Mouse (Mus musculus) MEL (cell line): ENCODE results near the gene Slc39a9. TPM values are rescaled to one million over a fixed set of nuclear protein-coding genes. Genes with fewer than 3 reads are reported as not detected.

Experiments used
- DNase-seq: peaks from one replicate; pipeline ENCODE4 v3.0.0; 2011; ENCODE audit warnings: low read depth, low spot score
- H3K27ac ChIP-seq: 2 replicates; pipeline ENCODE4 v1.5.1; 2012; ENCODE audit warnings: low read depth, mild to moderate bottlenecking, control low read depth, low read length, moderate library complexity; ENCODE audit not compliant: control insufficient read depth
- H3K27me3 ChIP-seq, 2 experiments: fragments of 150-350 bp in 1 of 2; sonication (generic) in 1 of 2; 2 replicates each; pipeline ENCODE4 v1.6.1; 2012; ENCODE audit warnings: low read length in 2 of 2, mild to moderate bottlenecking in 2 of 2, improper control_type of control experiment in 1 of 2, moderate library complexity in 1 of 2; ENCODE audit not compliant: insufficient read depth in 2 of 2, control insufficient read depth in 1 of 2
- H3K36me3 ChIP-seq, 2 experiments: 2 replicates each; pipeline ENCODE4 v1.6.1; 2012 to 2014; ENCODE audit warnings: low read length in 2 of 2, improper control_type of control experiment in 1 of 2, inconsistent platforms in 1 of 2, mild to moderate bottlenecking in 1 of 2; ENCODE audit not compliant: insufficient read depth in 2 of 2, control insufficient read depth in 1 of 2
- H3K4me1 ChIP-seq, 2 experiments: fragments of 150-350 bp in 1 of 2; sonication (generic) in 1 of 2; 2 replicates each; pipeline ENCODE4 v1.6.1; 2012; ENCODE audit warnings: low read length in 2 of 2, improper control_type of control experiment in 1 of 2, mild to moderate bottlenecking in 1 of 2; ENCODE audit not compliant: insufficient read depth in 2 of 2, control insufficient read depth in 1 of 2
- H3K4me3 ChIP-seq, 2 experiments: fragments of 150-350 bp in 1 of 2; sonication (generic) in 1 of 2; 2 replicates each; pipeline ENCODE4 v1.5.1; 2012; ENCODE audit warnings: low read depth in 2 of 2, low read length in 2 of 2, mild to moderate bottlenecking in 2 of 2, moderate library complexity in 2 of 2, control low read depth in 1 of 2, improper control_type of control experiment in 1 of 2; ENCODE audit not compliant: control insufficient read depth in 1 of 2, insufficient read depth in 1 of 2
- H3K79me2 ChIP-seq: 2 replicates; pipeline ENCODE4 v1.6.1; 2012; ENCODE audit warnings: mild to moderate bottlenecking, low read length, moderate library complexity; ENCODE audit not compliant: control insufficient read depth, poor library complexity, insufficient read depth
- H3K9ac ChIP-seq: 2 replicates; pipeline ENCODE4 v1.6.1; 2012; ENCODE audit warnings: low read depth, mild to moderate bottlenecking, control low read depth, low read length, moderate library complexity; ENCODE audit not compliant: control insufficient read depth, poor library complexity, severe bottlenecking
- H3K9me3 ChIP-seq: fragments of 150-350 bp; sonication (generic); replicated peaks from 2 replicates; pipeline ENCODE4 v1.6.1; 2012; ENCODE audit warnings: mild to moderate bottlenecking, low read length, improper control_type of control experiment, moderate library complexity; ENCODE audit not compliant: insufficient read depth
- BHLHE40 ChIP-seq: IDR thresholded peaks from 2 replicates; pipeline ENCODE4 v1.6.1; 2012; ENCODE audit warnings: low read depth, mild to moderate bottlenecking, inconsistent platforms, low read length, improper control_type of control experiment, borderline replicate concordance
- CHD1 ChIP-seq: IDR thresholded peaks from 2 replicates; pipeline ENCODE4 v1.6.1; 2012; ENCODE audit warnings: low read depth, mild to moderate bottlenecking, inconsistent platforms, low read length, improper control_type of control experiment
- ETS1 ChIP-seq: IDR thresholded peaks from 2 replicates; pipeline ENCODE4 v1.6.1; 2012; ENCODE audit warnings: low read depth, mild to moderate bottlenecking, inconsistent platforms, low read length, improper control_type of control experiment, moderate library complexity
- JUND ChIP-seq: IDR thresholded peaks from 2 replicates; pipeline ENCODE4 v1.6.1; 2011; ENCODE audit warnings: low read depth, mild to moderate bottlenecking, improper control_type of control experiment, low read length
- MEF2A ChIP-seq: IDR thresholded peaks from 2 replicates; pipeline ENCODE4 v1.6.1; 2014; ENCODE audit warnings: low read depth, mild to moderate bottlenecking, inconsistent platforms, low read length, improper control_type of control experiment; ENCODE audit not compliant: poor library complexity, insufficient replicate concordance, severe bottlenecking; ENCODE audit errors: extremely low read depth
- MYC ChIP-seq: IDR thresholded peaks from 2 replicates; pipeline ENCODE4 v1.6.1; 2011; ENCODE audit warnings: low read depth, mild to moderate bottlenecking, low read length, improper control_type of control experiment, moderate library complexity
- NRF1 ChIP-seq: IDR thresholded peaks from 2 replicates; pipeline ENCODE4 v1.6.1; 2014; ENCODE audit warnings: low read depth, mild to moderate bottlenecking, inconsistent platforms, low read length, improper control_type of control experiment, moderate library complexity; ENCODE audit not compliant: poor library complexity, insufficient read depth, severe bottlenecking
- POLR2A ChIP-seq, 2 experiments: IDR thresholded peaks; 2 replicates each; pipeline ENCODE4 v1.6.1; 2011 to 2012; ENCODE audit warnings: low read length in 2 of 2, mild to moderate bottlenecking in 2 of 2, control low read depth in 1 of 2, improper control_type of control experiment in 1 of 2, low read depth in 1 of 2, moderate library complexity in 1 of 2; ENCODE audit not compliant: control insufficient read depth in 1 of 2, insufficient read depth in 1 of 2, poor library complexity in 1 of 2
- POLR2AphosphoS5 ChIP-seq: IDR thresholded peaks from 2 replicates; pipeline ENCODE4 v1.6.1; 2012; ENCODE audit warnings: low read depth, borderline replicate concordance, mild to moderate bottlenecking, inconsistent platforms, low read length, moderate library complexity, mixed read lengths
- RAD21 ChIP-seq: IDR thresholded peaks from 2 replicates; pipeline ENCODE4 v1.6.1; 2011; ENCODE audit warnings: mild to moderate bottlenecking, low read depth, low read length, improper control_type of control experiment
- TAL1 ChIP-seq: IDR thresholded peaks from 2 replicates; pipeline ENCODE4 v1.6.1; 2012; ENCODE audit warnings: mild to moderate bottlenecking, inconsistent platforms, low read length, moderate library complexity, mixed read lengths
- UBTF ChIP-seq: IDR thresholded peaks from 2 replicates; pipeline ENCODE4 v1.6.1; 2012; ENCODE audit warnings: low read depth, mild to moderate bottlenecking, inconsistent platforms, low read length, improper control_type of control experiment, moderate library complexity, borderline replicate concordance; ENCODE audit not compliant: insufficient read depth
- USF2 ChIP-seq, 2 experiments: IDR thresholded peaks; 2 replicates each; pipeline ENCODE4 v1.6.1; 2011 to 2012; ENCODE audit warnings: improper control_type of control experiment in 2 of 2, low read length in 2 of 2, borderline replicate concordance in 1 of 2, inconsistent platforms in 1 of 2, low read depth in 1 of 2, mild to moderate bottlenecking in 1 of 2; ENCODE audit not compliant: insufficient read depth in 1 of 2
- ZNF384 ChIP-seq: IDR thresholded peaks from 2 replicates; pipeline ENCODE4 v1.6.1; 2012; ENCODE audit warnings: low read depth, mild to moderate bottlenecking, inconsistent platforms, low read length, improper control_type of control experiment
- polyA plus RNA-seq, 2 experiments: library from polyadenylated mRNA; stranded (reverse) in 1 of 2; unstranded in 1 of 2; fragments of >175 nt in 1 of 2; fragments of >200 nt in 1 of 2; gene quantifications; 2 replicates each; pipeline versions ENCODE4 v1.2.1 to v1.2.4; 2012; ENCODE audit warnings: low replicate concordance in 2 of 2, low read depth in 1 of 2; ENCODE audit not compliant: insufficient read length in 2 of 2, insufficient read depth in 1 of 2, missing spikeins in 1 of 2
- total RNA-seq: library from RNA; depleted of rRNA; stranded (reverse); fragments of 300-350 nt; gene quantifications from 2 replicates; pipeline ENCODE4 v1.2.3, GENCODE M21; 2012

The Slc39a9 gene
- total and polyA plus RNA-seq, 3 experiments = 13.1 to 34.4 TPM; not detected in 1

DNA sequence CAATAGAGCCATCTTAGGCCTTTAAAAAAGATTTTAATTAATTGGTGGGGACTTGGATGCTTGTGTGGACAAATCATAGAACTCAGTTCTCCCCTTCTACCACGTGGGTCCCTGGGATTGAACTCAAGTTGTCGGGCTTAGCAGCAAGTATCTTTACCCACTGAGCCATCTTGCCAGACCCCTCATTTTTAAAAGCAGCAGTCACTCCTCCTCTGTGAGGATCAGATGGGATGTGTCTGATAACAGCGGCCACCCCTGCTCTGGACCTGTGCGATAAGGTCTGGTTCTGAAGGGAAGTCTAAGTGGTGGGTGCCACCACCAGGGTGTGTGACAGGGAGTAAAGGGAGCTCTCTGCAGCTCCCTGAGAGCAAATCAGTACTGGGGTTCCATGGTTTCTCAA is 48.1 kb upstream of the Slc39a9 start (continued):
- no peak for TF ChIP-seq NRF1
- no peak for TF ChIP-seq UBTF
- no peak for TF ChIP-seq USF2 (IDR thresholded peaks at IDR 0.05; ENCODE audit: borderline replicate concordance in 1 of 2, insufficient read depth in 1 of 2, low read depth in 1 of 2, low read length in 2 of 2)
- no peak for TF ChIP-seq MEF2A
- no peak for TF ChIP-seq ZNF384
- no peak for TF ChIP-seq RAD21
- peak; percentile 72 for TF ChIP-seq TAL1

GRCm38 (mm10) chr12:80595968-80596367 is 47.7 kb upstream of the Slc39a9 start:
- H3K4me1 ChIP-seq = peaks cover 24 to 42% of the 10 kb centered on the region in 2 experiments
- H3K27me3 ChIP-seq = no peaks in the 10 kb centered on the region
- H3K27ac ChIP-seq = no peak overlapping the region; the same call in 1 of the 2 replicates
- H3K79me2 ChIP-seq = no peaks in the 10 kb centered on the region
- peaks cover 0 to 34% of the 10 kb centered on the region in 2 experiments; a peak in 2 of 4 replicates for H3K36me3 ChIP-seq
- TF ChIP-seq JUND = no peak
- no peak for TF ChIP-seq POLR2A (IDR thresholded peaks at IDR 0.05; ENCODE audit: control insufficient read depth in 1 of 2, insufficient read depth in 1 of 2, low read depth in 1 of 2, low read length in 2 of 2, poor library complexity in 1 of 2)
- no peak for TF ChIP-seq CHD1
- TF ChIP-seq BHLHE40 = no peak
- TF ChIP-seq MYC = no peak
- no peak for DNase-seq
- H3K9ac ChIP-seq = no peak overlapping the region
- no peak overlapping the region for H3K4me3 ChIP-seq
- H3K9me3 ChIP-seq = no peaks in the 10 kb centered on the region

DNA sequence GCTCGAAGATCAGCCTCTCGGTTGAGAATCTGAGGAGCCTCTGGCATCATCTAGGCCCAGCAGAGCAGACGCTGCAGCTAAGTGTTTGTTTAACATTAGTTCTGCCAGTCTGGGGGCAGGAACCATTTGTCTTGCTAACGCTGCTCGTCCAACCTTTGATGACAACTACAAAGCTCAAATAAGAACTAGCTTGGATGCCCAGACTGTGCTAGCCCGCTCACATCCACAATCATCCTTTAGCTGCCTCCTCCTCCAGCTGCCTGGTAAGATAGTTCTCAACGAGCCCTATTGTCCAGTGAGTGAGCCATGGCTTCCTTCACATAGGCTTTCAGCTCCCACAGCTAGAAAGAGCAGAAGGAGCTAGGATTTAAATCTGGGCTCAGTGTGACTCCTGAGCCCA is 45.4 kb upstream of the Slc39a9 start:
- H3K79me2 ChIP-seq = no peaks in the 10 kb centered on the region
- H3K27ac ChIP-seq = no peak overlapping the region
- H3K4me3 ChIP-seq = no peak overlapping the region
- peaks cover 0 to 38% of the 10 kb centered on the region in 2 experiments; a peak in 2 of 4 replicates for H3K36me3 ChIP-seq
- peaks cover 25 to 52% of the 10 kb centered on the region in 2 experiments for H3K4me1 ChIP-seq
- no peaks in the 10 kb centered on the region for H3K9me3 ChIP-seq
- no peak for DNase-seq
- H3K27me3 ChIP-seq = no peaks in the 10 kb centered on the region
- H3K9ac ChIP-seq = no peak overlapping the region
- no peak for TF ChIP-seq ETS1
- no peak for TF ChIP-seq POLR2AphosphoS5
- TF ChIP-seq, all 39 proteins: peak for 0
